Mouse (Mus musculus): ENCODE data around the gene Myh14. TPM values are rescaled to one million over a fixed set of nuclear protein-coding genes. Genes with fewer than 3 reads are reported as not detected.
A peak's percentile ranks its signal among the peaks of the same experiment; 100 is the strongest.

Gene Myh14
- polyA plus RNA-seq, 1 experiment from 2014 or later, result 1.5 TPM

DNA sequence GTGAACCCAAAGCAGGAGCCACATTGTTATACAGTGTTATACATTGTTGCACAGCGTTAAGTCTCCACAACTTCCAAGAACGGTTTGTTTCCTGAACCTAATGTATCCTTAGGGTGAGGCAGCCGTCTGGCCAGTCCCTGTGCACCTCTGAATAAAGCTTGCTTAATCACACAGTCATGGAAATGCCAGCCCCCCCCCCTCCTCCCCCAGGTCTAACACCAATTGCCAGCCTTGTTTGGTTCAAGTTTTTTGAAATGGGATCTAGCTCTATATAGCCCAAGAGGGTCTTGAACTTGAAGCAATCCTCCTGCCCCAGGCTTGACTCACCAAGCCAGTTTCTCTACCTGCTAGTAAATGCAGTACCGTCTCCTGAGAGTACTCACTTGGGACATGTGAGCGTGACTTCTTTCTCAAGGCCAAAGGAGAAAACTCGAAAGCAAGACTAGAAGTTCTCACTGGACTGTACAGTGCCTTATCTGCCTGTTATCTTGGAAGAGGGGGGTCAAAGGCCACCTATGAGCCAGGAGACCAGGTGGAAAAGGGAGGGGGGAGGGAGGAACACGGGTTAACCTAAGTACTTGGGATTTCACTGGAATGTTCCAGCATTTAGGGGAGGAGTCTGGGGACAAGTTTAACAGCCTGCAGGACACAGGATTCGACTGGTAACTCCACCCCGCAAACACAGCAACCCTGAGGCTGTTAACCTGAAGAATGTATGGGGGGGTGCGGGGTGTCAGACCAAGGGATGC lies 23.0 kb upstream of the Myh14 start:
- H3K4me2 ChIP-seq (ENCODE audit: low read depth, low read length), result no peak overlapping the region
- H3K36me3 ChIP-seq (replicated peaks; ENCODE audit: insufficient read depth, low read length), result no peaks in the 10 kb centered on the region
- ATAC-seq (peak; percentile 57), DNase-seq (no peak)
- H3K27ac ChIP-seq (ENCODE audit: low read depth), result no peak overlapping the region
- no peak overlapping the region for H3K9ac ChIP-seq (replicated peaks)
- TF ChIP-seq EP300 (IDR thresholded peaks at IDR 0.05; ENCODE audit: low read depth) (no peak), CTCF (IDR thresholded peaks at IDR 0.05; ENCODE audit: low read depth) (no peak)
- WGBS (ENCODE audit: insufficient replicate concordance), result 59% methylated on average over 10 of the region's 10 CpGs
- H3K4me1 ChIP-seq (ENCODE audit: insufficient read depth), result 0 out of 2 replicates have a peak, but pooled peaks cover 3% of the 10 kb centered on the region
- H3K27me3 ChIP-seq (ENCODE audit: insufficient read depth, low read length), result no peaks in the 10 kb centered on the region
- no peak overlapping the region for H3K4me3 ChIP-seq (ENCODE audit: low read depth, low read length)
- H3K9me3 ChIP-seq (ENCODE audit: low read length), result no peaks in the 10 kb centered on the region

DNA sequence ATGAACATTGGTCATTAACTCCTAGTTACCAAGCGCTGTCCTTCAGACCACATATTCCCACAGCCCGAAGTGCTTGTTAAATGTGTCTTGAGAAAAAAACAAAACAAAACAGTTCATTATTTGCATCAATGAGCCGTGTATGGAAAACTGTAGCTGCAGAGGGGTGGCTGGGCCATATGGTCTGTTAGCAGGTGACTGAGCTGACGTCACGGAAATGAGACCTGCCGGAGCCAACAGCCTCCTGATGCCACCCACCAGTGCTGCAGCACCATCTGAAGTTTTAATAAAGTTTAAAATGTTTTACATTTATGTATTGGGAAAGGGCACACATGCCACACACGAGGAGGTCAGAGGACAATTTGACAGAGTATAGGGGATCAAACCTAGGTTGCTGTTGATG lies 18.7 kb upstream of the Myh14 start:
- Histone ChIP-seq H3K9me3 (ENCODE audit: low read length) (no peaks in the 10 kb centered on the region), H3K4me1 (ENCODE audit: insufficient read depth) (no peaks in the 10 kb centered on the region), H3K4me2 (ENCODE audit: low read depth, low read length) (no peak overlapping the region), H3K27ac (ENCODE audit: low read depth) (no peak overlapping the region), H3K4me3 (ENCODE audit: low read depth, low read length) (no peak overlapping the region), H3K9ac (replicated peaks) (no peak overlapping the region), H3K36me3 (replicated peaks; ENCODE audit: insufficient read depth, low read length) (no peaks in the 10 kb centered on the region), H3K27me3 (ENCODE audit: insufficient read depth, low read length) (no peaks in the 10 kb centered on the region)
- no peak for ATAC-seq
- WGBS (ENCODE audit: insufficient replicate concordance), result 80% methylated on average over 7 of the region's 7 CpGs
- DNase-seq, result no peak
- TF ChIP-seq EP300 (IDR thresholded peaks at IDR 0.05; ENCODE audit: low read depth), result no peak
- no peak for TF ChIP-seq CTCF (IDR thresholded peaks at IDR 0.05; ENCODE audit: low read depth)

GRCm38 (mm10) chr7:44688890-44689289 lies 18.2 kb upstream of the Myh14 start:
- Histone ChIP-seq H3K27ac (ENCODE audit: low read depth) (no peak overlapping the region), H3K36me3 (replicated peaks; ENCODE audit: insufficient read depth, low read length) (no peaks in the 10 kb centered on the region), H3K9ac (replicated peaks) (no peak overlapping the region), H3K27me3 (ENCODE audit: insufficient read depth, low read length) (no peaks in the 10 kb centered on the region), H3K9me3 (ENCODE audit: low read length) (no peaks in the 10 kb centered on the region), H3K4me3 (ENCODE audit: low read depth, low read length) (no peak overlapping the region), H3K4me1 (ENCODE audit: insufficient read depth) (no peaks in the 10 kb centered on the region), H3K4me2 (ENCODE audit: low read depth, low read length) (no peak overlapping the region)
- DNase-seq (no peak), ATAC-seq (no peak)
- 59% methylated on average over 3 of the region's 3 CpGs for WGBS (ENCODE audit: insufficient replicate concordance)
- no peak for TF ChIP-seq EP300 (IDR thresholded peaks at IDR 0.05; ENCODE audit: low read depth)
- TF ChIP-seq CTCF (IDR thresholded peaks at IDR 0.05; ENCODE audit: low read depth), result peak; percentile 41; the same call in 1 of the 2 replicates

GRCm38 (mm10) chr7:44685531-44686402 lies 15.1 kb upstream of the Myh14 start:
- TF ChIP-seq EP300 (IDR thresholded peaks at IDR 0.05; ENCODE audit: low read depth), result no peak
- no peak for TF ChIP-seq CTCF (IDR thresholded peaks at IDR 0.05; ENCODE audit: low read depth)
- WGBS (ENCODE audit: insufficient replicate concordance), result 46% methylated on average over 17 of the region's 17 CpGs
- Histone ChIP-seq H3K4me2 (ENCODE audit: low read depth, low read length) (no peak overlapping the region), H3K4me3 (ENCODE audit: low read depth, low read length) (no peak overlapping the region), H3K27ac (ENCODE audit: low read depth) (no peak overlapping the region), H3K9me3 (ENCODE audit: low read length) (no peaks in the 10 kb centered on the region), H3K27me3 (ENCODE audit: insufficient read depth, low read length) (no peaks in the 10 kb centered on the region), H3K4me1 (ENCODE audit: insufficient read depth) (no peaks in the 10 kb centered on the region), H3K36me3 (replicated peaks; ENCODE audit: insufficient read depth, low read length) (no peaks in the 10 kb centered on the region), H3K9ac (replicated peaks) (no peak overlapping the region)
- ATAC-seq (no peak), DNase-seq (no peak)

DNA sequence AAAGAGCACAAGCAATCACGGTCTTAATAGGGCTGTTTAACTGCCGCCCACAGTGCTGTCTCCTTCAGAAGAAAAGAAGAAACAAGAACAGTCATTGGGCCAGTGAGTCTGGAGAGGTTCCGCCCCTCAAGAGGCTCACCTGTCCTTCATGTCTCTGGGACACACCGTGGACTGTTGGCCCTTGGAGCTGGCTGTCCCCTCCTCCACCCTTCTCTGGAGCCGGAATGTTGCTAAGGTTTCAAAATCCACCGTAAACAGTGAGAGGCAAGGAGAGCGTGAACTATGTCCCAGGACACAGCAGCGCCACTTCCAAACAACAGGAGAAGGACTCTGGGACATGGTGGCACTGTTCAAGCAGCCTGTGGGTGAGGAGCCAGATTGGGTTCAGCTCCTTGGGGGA lies 13.0 kb upstream of the Myh14 start:
- ATAC-seq (peak; percentile 97), DNase-seq (peak; percentile 56)
- Histone ChIP-seq H3K9ac (replicated peaks) (no peak overlapping the region), H3K27ac (ENCODE audit: low read depth) (peak overlapping the region; percentile 80), H3K4me1 (ENCODE audit: insufficient read depth) (no peaks in the 10 kb centered on the region), H3K4me2 (ENCODE audit: low read depth, low read length) (0 out of 2 replicates have a peak overlapping the region, but pooled peaks have one; percentile 18), H3K9me3 (ENCODE audit: low read length) (no peaks in the 10 kb centered on the region), H3K36me3 (replicated peaks; ENCODE audit: insufficient read depth, low read length) (no peaks in the 10 kb centered on the region), H3K4me3 (ENCODE audit: low read depth, low read length) (no peak overlapping the region), H3K27me3 (ENCODE audit: insufficient read depth, low read length) (no peaks in the 10 kb centered on the region)
- TF ChIP-seq CTCF (IDR thresholded peaks at IDR 0.05; ENCODE audit: low read depth) (no peak), EP300 (IDR thresholded peaks at IDR 0.05; ENCODE audit: low read depth) (no peak; the same call in 1 of the 2 replicates)
- 65% methylated on average over 8 of the region's 8 CpGs for WGBS (ENCODE audit: insufficient replicate concordance)

- WGBS (ENCODE audit: insufficient replicate concordance), result 52% methylated on average over 2 of the region's 2 CpGs
- Histone ChIP-seq H3K27me3 (ENCODE audit: insufficient read depth, low read length) (no peaks in the 10 kb centered on the region), H3K9me3 (ENCODE audit: low read length) (0 out of 2 replicates have a peak, but pooled peaks cover 4% of the 10 kb centered on the region), H3K36me3 (replicated peaks; ENCODE audit: insufficient read depth, low read length) (no peaks in the 10 kb centered on the region), H3K9ac (replicated peaks) (no peak overlapping the region), H3K4me3 (ENCODE audit: low read depth, low read length) (no peak overlapping the region), H3K4me1 (ENCODE audit: insufficient read depth) (0 out of 2 replicates have a peak, but pooled peaks cover 2% of the 10 kb centered on the region), H3K4me2 (ENCODE audit: low read depth, low read length) (no peak overlapping the region), H3K27ac (ENCODE audit: low read depth) (no peak overlapping the region)
- TF ChIP-seq EP300 (IDR thresholded peaks at IDR 0.05; ENCODE audit: low read depth) (no peak), CTCF (IDR thresholded peaks at IDR 0.05; ENCODE audit: low read depth) (no peak)
- ATAC-seq (no peak), DNase-seq (no peak)
These were observed 6.0 kb upstream of the Myh14 start for GRCm38 (mm10) chr7:44676611-44677010.
